Mouse (Mus musculus) limb, embryonic 11.5 days (tissue): ENCODE data around the gene Stard13. TPM values are rescaled to one million over a fixed set of nuclear protein-coding genes. Genes with fewer than 3 reads are reported as not detected.

Experiments
- ATAC-seq: fragments of 200-750 bp; cut with Nextera tagmentation; 2 replicates; pipeline ENCODE4 v1.8.0; 2017; ENCODE audit warnings: low read depth; ENCODE audit not compliant: insufficient number of reproducible peaks, low FRiP score, low TSS enrichment
- DNase-seq: peaks from one replicate; pipeline ENCODE4 v3.0.0-alpha.2; 2015; ENCODE audit warnings: low spot score
- H3K27ac ChIP-seq: fragments of 300-500 bp; sonication (generic); replicated peaks from 2 replicates; pipeline ENCODE4 v1.5.1; 2014; ENCODE audit warnings: low read depth, mild to moderate bottlenecking, low read length
- H3K27me3 ChIP-seq: fragments of 300-500 bp; sonication (generic); 2 replicates; pipeline ENCODE4 v1.6.1; 2014; ENCODE audit warnings: mild to moderate bottlenecking, low read length, mixed read lengths; ENCODE audit not compliant: control insufficient read depth, insufficient read depth
- H3K36me3 ChIP-seq: fragments of 300-500 bp; sonication (generic); 2 replicates; pipeline ENCODE4 v1.6.1; 2014; ENCODE audit warnings: mild to moderate bottlenecking, low read length, moderate library complexity, mixed read lengths; ENCODE audit not compliant: control insufficient read depth, insufficient read depth
- H3K4me1 ChIP-seq: fragments of 300-500 bp; sonication (generic); 2 replicates; pipeline ENCODE4 v1.6.1; 2014; ENCODE audit warnings: low read length, mixed read lengths; ENCODE audit not compliant: control insufficient read depth, insufficient read depth
- H3K4me2 ChIP-seq: fragments of 300-500 bp; sonication (generic); 2 replicates; pipeline ENCODE4 v1.6.1; 2014; ENCODE audit warnings: low read depth, mild to moderate bottlenecking, moderate library complexity; ENCODE audit not compliant: severe bottlenecking
- H3K4me3 ChIP-seq: fragments of 300-500 bp; sonication (generic); 2 replicates; pipeline ENCODE4 v1.5.1; 2014; ENCODE audit warnings: low read depth, low read length
- H3K9ac ChIP-seq: fragments of 300-500 bp; sonication (generic); 2 replicates; pipeline ENCODE4 v1.6.1; 2014; ENCODE audit warnings: mild to moderate bottlenecking, low read length
- H3K9me3 ChIP-seq: fragments of 300-500 bp; sonication (generic); 2 replicates; pipeline ENCODE4 v1.6.1; 2016; ENCODE audit warnings: low read length; ENCODE audit not compliant: control insufficient read depth
- WGBS: fragments of 180-500 bp; shearing (Covaris S2); extraction: QIAGEN DNeasy Blood & Tissue Kit; methylation state at CpG from one replicate; pipeline ENCODE4 v1.1.7; 2014; 5-methylcytosine and 5-hydroxymethylcytosine counted together
- polyA plus RNA-seq: library from polyadenylated mRNA; unstranded; fragments of >200 nt; fragmentation: Nextera tagmentation; extraction: Ambion mirVana; gene quantifications from 2 replicates; pipeline ENCODE4 v1.2.1, GENCODE M21; 2014

The Stard13 gene
- polyA plus RNA-seq, 1 experiment from 2014 or later: 3.7 TPM

DNA sequence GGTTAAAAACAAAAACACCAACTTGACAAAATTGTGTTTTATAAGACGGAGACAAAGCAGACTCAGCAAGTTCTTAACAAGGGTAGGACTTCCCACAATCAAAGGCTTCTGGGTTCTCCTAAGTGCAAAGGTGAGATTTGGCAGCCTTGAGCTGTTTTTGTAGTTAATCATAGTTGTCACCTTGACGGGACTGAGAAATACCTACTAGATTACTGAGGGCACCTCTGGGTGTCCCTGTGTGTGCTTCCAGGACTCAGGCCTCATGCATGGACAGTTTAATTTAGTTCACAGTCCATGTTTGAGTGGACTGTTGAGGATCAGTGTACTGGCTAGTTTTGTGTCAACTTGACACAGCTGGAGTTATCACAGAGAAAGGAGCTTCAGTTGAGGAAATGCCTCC lies 209.2 kb downstream of the Stard13 start:
- Histone ChIP-seq H3K36me3 (no peaks in the 10 kb centered on the region), H3K27ac (no peak overlapping the region), H3K27me3 (no peaks in the 10 kb centered on the region), H3K9ac (no peak overlapping the region), H3K9me3 (no peaks in the 10 kb centered on the region), H3K4me3 (no peak overlapping the region), H3K4me2 (no peak overlapping the region), H3K4me1 (peaks cover 16% of the 10 kb centered on the region; the same call in 1 of the 2 replicates)
- DNase-seq: no peak
- 67% methylated on average over 2 of the region's 2 CpGs for WGBS
- no peak for ATAC-seq

GRCm38 (mm10) chr5:151023461-151023860 lies 210.2 kb downstream of the Stard13 start:
- Histone ChIP-seq H3K4me2 (no peak overlapping the region), H3K4me3 (no peak overlapping the region), H3K27me3 (no peaks in the 10 kb centered on the region), H3K4me1 (peaks cover 20% of the 10 kb centered on the region; the same call in 1 of the 2 replicates), H3K9ac (no peak overlapping the region), H3K27ac (no peak overlapping the region), H3K9me3 (no peaks in the 10 kb centered on the region), H3K36me3 (no peaks in the 10 kb centered on the region)
- ATAC-seq (no peak), DNase-seq (peak; percentile 54)
- 10% methylated on average over 8 of the region's 8 CpGs for WGBS

DNA sequence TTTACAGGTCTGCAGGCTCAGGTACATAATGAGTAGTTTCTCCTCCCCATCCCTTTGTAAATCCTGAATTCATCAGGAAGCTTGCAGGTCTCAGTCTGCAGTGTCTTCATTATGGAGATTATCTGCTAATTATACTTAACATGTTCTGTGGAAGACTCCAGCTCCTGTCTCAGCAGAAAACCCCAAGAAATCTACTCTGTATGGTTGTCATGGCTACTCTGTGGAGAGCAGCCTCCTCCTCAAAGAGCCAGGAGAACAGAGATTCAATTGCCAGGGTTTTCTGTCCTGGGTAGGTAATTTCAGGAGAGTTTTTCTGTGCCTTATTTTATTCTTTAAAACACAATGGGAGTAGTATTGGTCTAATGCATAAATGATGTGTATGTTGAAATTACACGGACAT lies 210.7 kb downstream of the Stard13 start:
- no peak overlapping the region for H3K27ac ChIP-seq

DNA sequence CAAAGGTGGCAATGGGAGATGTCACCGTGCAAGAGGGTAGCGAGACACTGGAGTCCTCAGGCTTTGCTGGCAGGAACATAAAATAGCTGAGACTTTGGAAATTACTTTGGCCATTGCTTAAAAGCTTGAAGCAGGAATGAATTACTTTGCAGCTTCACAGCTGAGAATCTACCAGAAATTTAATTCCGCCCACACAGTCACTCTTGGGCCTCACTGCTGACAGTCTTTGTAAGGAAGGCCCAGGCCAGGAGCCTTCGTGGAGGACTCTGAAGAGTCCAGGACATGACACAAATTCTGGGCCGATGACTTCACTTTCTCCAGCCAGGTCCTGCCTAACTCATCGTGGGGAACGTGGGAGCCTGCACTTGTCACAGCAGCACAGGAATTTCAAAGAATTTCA lies 211.6 kb downstream of the Stard13 start:
- Histone ChIP-seq H3K4me2 (no peak overlapping the region), H3K9ac (no peak overlapping the region), H3K36me3 (no peaks in the 10 kb centered on the region), H3K4me3 (no peak overlapping the region), H3K4me1 (peaks cover 14% of the 10 kb centered on the region; the same call in 1 of the 2 replicates), H3K9me3 (no peaks in the 10 kb centered on the region), H3K27ac (no peak overlapping the region), H3K27me3 (no peaks in the 10 kb centered on the region)
- no peak for DNase-seq
- no peak for ATAC-seq
- WGBS: 87% methylated on average over 7 of the region's 7 CpGs

More for the DNA sequence above, 210.7 kb downstream of the Stard13 start:
- Histone ChIP-seq H3K4me2 (no peak overlapping the region), H3K9me3 (no peaks in the 10 kb centered on the region), H3K4me3 (no peak overlapping the region), H3K27me3 (no peaks in the 10 kb centered on the region), H3K36me3 (no peaks in the 10 kb centered on the region), H3K9ac (no peak overlapping the region), H3K4me1 (peaks cover 21% of the 10 kb centered on the region; the same call in 1 of the 2 replicates)
- WGBS: 28% methylated on average over 1 of the region's 1 CpGs
- ATAC-seq (no peak), DNase-seq (no peak)

DNA sequence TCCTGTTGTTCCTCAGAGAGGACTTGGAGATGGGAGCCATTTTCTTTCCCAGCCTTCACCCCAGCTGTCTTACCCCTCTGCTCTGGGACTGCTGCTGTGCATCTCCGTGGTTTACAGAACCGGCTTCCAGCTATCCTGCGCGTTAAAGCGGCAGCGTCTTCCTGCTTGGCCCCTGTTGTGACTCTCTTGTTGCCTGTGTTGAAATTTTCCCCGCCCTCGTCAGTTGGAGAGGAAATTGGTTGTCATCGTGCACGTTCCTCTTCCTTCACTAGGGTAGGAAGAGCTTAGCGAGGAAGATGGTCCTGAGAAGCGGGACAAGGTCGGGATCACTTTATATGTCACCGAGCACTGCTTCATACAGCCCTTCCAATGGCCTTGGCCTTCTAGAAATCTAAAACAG lies 212.8 kb downstream of the Stard13 start:
- H3K27me3 ChIP-seq: no peaks in the 10 kb centered on the region
- H3K4me3 ChIP-seq: no peak overlapping the region
- no peak overlapping the region; the same call in 1 of the 2 replicates for H3K27ac ChIP-seq
- H3K9ac ChIP-seq: no peak overlapping the region
- H3K4me2 ChIP-seq: no peak overlapping the region
- ATAC-seq (no peak), DNase-seq (no peak)
- no peaks in the 10 kb centered on the region for H3K36me3 ChIP-seq
- no peaks in the 10 kb centered on the region for H3K9me3 ChIP-seq
- 84% methylated on average over 14 of the region's 14 CpGs for WGBS
- H3K4me1 ChIP-seq: peaks cover 11% of the 10 kb centered on the region; the same call in 1 of the 2 replicates

- no peaks in the 10 kb centered on the region; the same call in 1 of the 2 replicates for H3K9me3 ChIP-seq
- no peaks in the 10 kb centered on the region for H3K36me3 ChIP-seq
- no peaks in the 10 kb centered on the region for H3K27me3 ChIP-seq
- H3K4me3 ChIP-seq: no peak overlapping the region
- DNase-seq (no peak), ATAC-seq (no peak)
- H3K9ac ChIP-seq: no peak overlapping the region
- peak overlapping the region; percentile 14; the same call in 1 of the 2 replicates for H3K27ac ChIP-seq
- H3K4me1 ChIP-seq: peaks cover 11% of the 10 kb centered on the region; the same call in 1 of the 2 replicates
- 64% methylated on average over 13 of the region's 13 CpGs for WGBS
- H3K4me2 ChIP-seq: no peak overlapping the region
Observed at GRCm38 (mm10) chr5:151020031-151020820, 213.4 kb downstream of the Stard13 start.

- no peak for ATAC-seq
- DNase-seq: no peak
- 47% methylated on average over 5 of the region's 5 CpGs for WGBS
Observed at GRCm38 (mm10) chr5:151018959-151019358, 214.7 kb downstream of the Stard13 start.

DNA sequence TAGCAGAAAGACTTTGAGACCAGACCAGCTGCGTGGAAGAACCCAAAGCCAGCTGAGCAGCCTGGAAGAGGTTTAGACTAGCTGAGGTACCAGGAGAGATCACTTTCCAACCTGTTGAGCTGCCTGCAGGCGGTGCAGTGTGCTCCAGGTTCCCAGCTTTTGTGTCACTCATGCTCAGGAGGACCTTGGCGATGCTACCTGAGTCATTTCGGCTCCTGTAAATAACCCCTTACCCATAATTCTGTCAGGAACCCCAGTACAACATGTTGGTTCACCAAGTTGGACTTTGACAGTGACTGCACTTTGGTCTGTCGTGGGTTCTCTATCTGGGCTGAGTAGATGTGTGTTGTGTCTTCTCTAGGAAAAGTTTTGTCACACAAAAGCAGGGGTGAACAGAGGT lies 215.2 kb downstream of the Stard13 start:
- WGBS: 85% methylated on average over 5 of the region's 5 CpGs
- H3K9me3 ChIP-seq: no peaks in the 10 kb centered on the region; the same call in 1 of the 2 replicates

More at GRCm38 (mm10) chr5:151018959-151019358, 214.7 kb downstream of the Stard13 start:
- no peaks in the 10 kb centered on the region for H3K36me3 ChIP-seq
- H3K9ac ChIP-seq: no peak overlapping the region
- H3K4me1 ChIP-seq: peaks cover 11% of the 10 kb centered on the region; the same call in 1 of the 2 replicates
- H3K4me3 ChIP-seq: no peak overlapping the region
- no peak overlapping the region for H3K4me2 ChIP-seq
- no peak overlapping the region for H3K27ac ChIP-seq
- no peaks in the 10 kb centered on the region for H3K27me3 ChIP-seq
- H3K9me3 ChIP-seq: no peaks in the 10 kb centered on the region; the same call in 1 of the 2 replicates

More for the DNA sequence above, 215.2 kb downstream of the Stard13 start:
- Histone ChIP-seq H3K4me3 (no peak overlapping the region), H3K27ac (0 out of 2 replicates have a peak overlapping the region, but pooled peaks have one; percentile 12), H3K4me2 (no peak overlapping the region), H3K9ac (no peak overlapping the region), H3K27me3 (no peaks in the 10 kb centered on the region), H3K36me3 (no peaks in the 10 kb centered on the region), H3K4me1 (peaks cover 11% of the 10 kb centered on the region; the same call in 1 of the 2 replicates)
- DNase-seq (no peak), ATAC-seq (no peak)
